Mouse (Mus musculus): ENCODE data around the gene Fsd1l.

DNA sequence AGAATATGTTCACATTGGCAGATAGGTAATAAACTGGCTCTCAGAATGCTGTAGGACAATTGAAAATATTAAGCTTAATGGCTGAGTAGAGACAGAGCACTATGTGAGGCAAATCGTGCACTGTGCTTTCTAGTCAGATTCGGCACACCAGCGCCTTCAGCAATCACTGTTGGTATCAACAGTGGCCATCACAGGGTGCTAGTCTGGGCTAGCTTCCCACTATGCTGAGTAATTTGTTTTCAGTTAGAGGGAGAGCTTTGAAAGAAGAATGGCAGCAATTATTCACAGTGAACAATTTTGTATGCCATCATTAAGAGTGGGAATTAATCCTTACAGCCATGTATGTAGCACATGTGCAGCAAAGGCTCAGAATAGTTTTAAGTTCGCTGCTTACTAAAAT is 91.2 kb downstream of the Fsd1l start:
- no peak for TF ChIP-seq MAX (IDR thresholded peaks at IDR 0.05; ENCODE audit: low read length)
- TF ChIP-seq RAD21 (IDR thresholded peaks at IDR 0.05; ENCODE audit: low read depth, low read length): no peak
- TF ChIP-seq MEF2A (IDR thresholded peaks at IDR 0.05; ENCODE audit: borderline replicate concordance, low read depth, low read length): no peak
- TF ChIP-seq POLR2A (IDR thresholded peaks at IDR 0.05; ENCODE audit: low read depth, low read length): no peak
- no peak for TF ChIP-seq CTCF (conservative IDR thresholded peaks at IDR 0.05 in 1 of 2, IDR thresholded peaks at IDR 0.05 in 1 of 2; ENCODE audit: low read depth in 2 of 2, low read length in 2 of 2)
- no peak for TF ChIP-seq JUND (conservative IDR thresholded peaks at IDR 0.05; ENCODE audit: low read depth, low read length)
- no peak for TF ChIP-seq ZKSCAN1 (IDR thresholded peaks at IDR 0.05; ENCODE audit: borderline replicate concordance, low read depth, low read length)
- TF ChIP-seq USF2 (conservative IDR thresholded peaks at IDR 0.05; ENCODE audit: low read depth, low read length): no peak
- no peak for TF ChIP-seq ZNF384 (IDR thresholded peaks at IDR 0.05; ENCODE audit: low read depth, low read length)
- TF ChIP-seq SMC3 (IDR thresholded peaks at IDR 0.05; ENCODE audit: low read depth, low read length): no peak
- no peak for TF ChIP-seq ZC3H11A (IDR thresholded peaks at IDR 0.05; ENCODE audit: low read depth, low read length)
- TF ChIP-seq IRF4 (IDR thresholded peaks at IDR 0.05; ENCODE audit: low read depth, low read length): no peak

All from CH12.LX (cell line).